Mouse (Mus musculus) spleen, adult 2 months (tissue): Measurements from ENCODE around the gene Dbndd2. TPM values are rescaled to one million over a fixed set of nuclear protein-coding genes. Genes with fewer than 3 reads are reported as not detected.

Source experiments
- DNase-seq, 2 experiments: peaks; one replicate each; pipeline versions ENCODE4 v3.0.0 to v3.0.0-alpha.2; 2012 to 2021; ENCODE audit warnings: low spot score in 2 of 2, low read depth in 1 of 2
- H3K27ac ChIP-seq: fragments of 200-500 bp; 2 replicates; pipeline ENCODE4 v1.5.1; 2012; ENCODE audit warnings: low read length, inconsistent platforms; ENCODE audit not compliant: insufficient read depth
- H3K27me3 ChIP-seq: fragments of 200-500 bp; 2 replicates; pipeline ENCODE4 v1.6.1; 2012; ENCODE audit warnings: mild to moderate bottlenecking, moderate library complexity, low read length, inconsistent platforms; ENCODE audit not compliant: control insufficient read depth, insufficient read depth
- H3K36me3 ChIP-seq: fragments of 200-500 bp; 2 replicates; pipeline ENCODE4 v1.6.1; 2012; ENCODE audit warnings: mild to moderate bottlenecking, low read length, inconsistent platforms; ENCODE audit not compliant: control insufficient read depth, insufficient read depth
- H3K4me1 ChIP-seq: fragments of 200-500 bp; 2 replicates; pipeline ENCODE4 v1.6.1; 2011; ENCODE audit warnings: inconsistent platforms; ENCODE audit not compliant: control insufficient read depth, insufficient read depth, insufficient read length
- H3K4me3 ChIP-seq: fragments of 200-500 bp; 2 replicates; pipeline ENCODE4 v1.5.1; 2011; ENCODE audit warnings: mild to moderate bottlenecking, inconsistent platforms; ENCODE audit not compliant: insufficient read depth, insufficient read length; ENCODE audit errors: extremely low read depth
- CTCF ChIP-seq: fragments of 200-500 bp; IDR thresholded peaks from 2 replicates; pipeline ENCODE4 v1.5.1; 2011; ENCODE audit warnings: mild to moderate bottlenecking, inconsistent platforms; ENCODE audit not compliant: insufficient read depth, insufficient read length, insufficient replicate concordance; ENCODE audit errors: extremely low read depth
- POLR2A ChIP-seq: fragments of 200-500 bp; IDR thresholded peaks from 2 replicates; pipeline ENCODE4 v1.6.1; 2011; ENCODE audit warnings: low read depth, low read length, inconsistent platforms
- WGBS: fragments of 180-500 bp; shearing (Covaris S2); methylation state at CpG from one replicate; pipeline ENCODE4 v1.1.7; 2018; 5-methylcytosine and 5-hydroxymethylcytosine counted together
- polyA plus RNA-seq: library from polyadenylated mRNA; depleted of rRNA; stranded (reverse); fragments of >200 nt; gene quantifications from 2 replicates; pipeline ENCODE4 v1.2.3, GENCODE M21; 2012

The Dbndd2 gene
- polyA plus RNA-seq, 1 experiment, result 15.6 TPM

DNA sequence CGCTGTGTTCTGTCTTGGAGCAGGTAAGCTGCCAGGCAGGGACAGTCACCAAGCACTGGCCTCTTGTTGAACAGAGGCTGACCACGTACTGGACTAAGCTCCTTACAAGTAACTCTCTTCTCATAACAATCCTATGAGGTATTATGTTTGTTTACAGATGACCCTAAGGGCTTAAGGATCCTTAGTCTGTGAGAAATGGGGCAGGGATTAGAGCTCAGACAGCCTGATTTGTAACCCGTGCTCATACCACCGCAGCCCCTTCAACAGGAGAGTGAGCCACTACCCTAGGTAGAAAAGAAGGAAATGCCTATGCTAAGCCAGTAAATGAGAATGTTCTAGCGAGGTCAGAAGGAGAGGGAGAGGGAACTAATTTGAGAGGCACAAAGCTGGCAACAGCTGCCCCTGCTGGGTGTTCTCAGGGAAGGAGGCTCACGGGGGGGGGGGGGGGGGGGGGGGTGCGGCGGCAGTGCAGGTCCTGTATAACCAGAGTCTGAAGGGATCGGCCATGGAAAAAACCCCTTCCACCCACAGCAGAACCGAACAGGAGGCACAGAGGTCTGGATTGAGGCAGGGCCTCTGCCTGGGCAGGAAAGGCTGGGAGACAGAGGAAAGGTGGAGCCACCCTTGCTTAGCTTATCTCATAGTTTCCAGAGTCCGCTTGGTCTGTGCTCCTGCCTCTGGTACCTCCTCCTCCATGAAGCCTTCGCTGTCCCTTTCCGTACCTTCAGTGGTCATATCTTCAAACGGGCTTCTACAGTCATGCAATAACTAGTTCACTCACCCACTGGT is 26.4 kb downstream of the Dbndd2 start:
- Histone ChIP-seq H3K27me3 (no peaks in the 10 kb centered on the region), H3K36me3 (peaks cover under 1% of the 10 kb centered on the region; the same call in 1 of the 2 replicates), H3K4me3 (no peak overlapping the region), H3K4me1 (no peaks in the 10 kb centered on the region), H3K27ac (no peak overlapping the region)
- WGBS, result 57% methylated on average over 13 of the region's 14 CpGs
- DNase-seq, result no peak
- TF ChIP-seq CTCF (no peak), POLR2A (no peak)

DNA sequence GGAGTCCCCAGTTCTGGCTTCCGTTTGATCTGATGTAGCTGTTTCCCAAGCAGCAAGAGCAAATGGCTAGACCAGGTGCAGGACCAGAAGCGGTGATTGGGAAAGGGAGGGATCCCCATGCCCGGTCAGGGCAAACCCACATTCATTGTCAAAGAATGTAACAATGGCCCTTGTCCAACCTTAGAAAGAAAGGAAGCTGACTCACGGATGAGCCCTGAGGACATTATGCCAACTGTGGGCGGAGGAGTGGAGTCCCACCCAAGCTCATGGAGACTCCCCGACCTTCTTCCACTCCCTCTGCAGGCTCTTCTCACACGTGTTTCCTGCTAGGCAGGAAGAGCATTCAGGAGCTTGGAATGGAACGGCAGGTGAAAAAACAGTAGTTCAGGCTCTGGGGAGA is 27.5 kb downstream of the Dbndd2 start:
- 70% methylated on average over 8 of the region's 8 CpGs for WGBS
- TF ChIP-seq POLR2A (no peak), CTCF (no peak)
- H3K27ac ChIP-seq, result no peak overlapping the region
- no peak overlapping the region for H3K4me3 ChIP-seq
- H3K27me3 ChIP-seq, result no peaks in the 10 kb centered on the region
- H3K4me1 ChIP-seq, result no peaks in the 10 kb centered on the region
- H3K36me3 ChIP-seq, result no peaks in the 10 kb centered on the region
- DNase-seq, result no peak

DNA sequence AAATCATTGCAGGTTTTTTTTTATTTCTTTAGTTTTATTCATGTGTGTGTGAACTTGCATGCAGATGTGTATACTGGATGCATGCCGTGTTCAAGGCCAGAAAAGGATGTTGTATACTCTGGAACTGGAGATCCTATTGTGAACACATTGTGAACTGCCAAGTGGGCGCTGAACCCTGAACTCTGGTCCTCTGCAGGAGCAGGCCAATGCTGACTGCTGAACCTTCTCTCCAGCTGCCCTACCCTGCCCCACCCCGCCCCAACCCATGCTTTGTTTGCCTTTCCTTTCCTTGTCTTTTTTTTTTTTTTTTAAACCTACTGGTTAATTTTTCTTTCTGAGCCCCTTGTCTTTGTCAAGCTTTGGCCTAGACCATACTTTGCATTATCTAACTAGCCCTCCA is 29.0 kb downstream of the Dbndd2 start:
- Histone ChIP-seq H3K4me3 (no peak overlapping the region), H3K36me3 (no peaks in the 10 kb centered on the region), H3K27me3 (no peaks in the 10 kb centered on the region), H3K4me1 (no peaks in the 10 kb centered on the region), H3K27ac (no peak overlapping the region)
- TF ChIP-seq CTCF (no peak), POLR2A (no peak)
- WGBS, result 86% methylated on average over 3 of the region's 3 CpGs
- DNase-seq, result no peak

GRCm38 (mm10) chr2:164515897-164516296 is 30.0 kb downstream of the Dbndd2 start:
- TF ChIP-seq POLR2A, result no peak
- TF ChIP-seq CTCF, result no peak
- Histone ChIP-seq H3K27ac (no peak overlapping the region), H3K4me3 (no peak overlapping the region), H3K4me1 (peaks cover 5% of the 10 kb centered on the region; the same call in 1 of the 2 replicates), H3K36me3 (no peaks in the 10 kb centered on the region), H3K27me3 (no peaks in the 10 kb centered on the region)
- no peak for DNase-seq
- 90% methylated on average over 9 of the region's 9 CpGs for whole genome bisulfite sequencing

- no peak for TF ChIP-seq CTCF
- no peak for TF ChIP-seq POLR2A
- no peaks in the 10 kb centered on the region for H3K36me3 ChIP-seq
- 73% methylated on average over 11 of the region's 11 CpGs for WGBS
- no peak overlapping the region for H3K4me3 ChIP-seq
- H3K4me1 ChIP-seq, result peaks cover 10% of the 10 kb centered on the region; the same call in 1 of the 2 replicates
- DNase-seq, result no peak
- no peaks in the 10 kb centered on the region for H3K27me3 ChIP-seq
- no peak overlapping the region for H3K27ac ChIP-seq
Measured at GRCm38 (mm10) chr2:164516592-164516991, 30.7 kb downstream of the Dbndd2 start.

GRCm38 (mm10) chr2:164517485-164518221 is 31.7 kb downstream of the Dbndd2 start:
- Histone ChIP-seq H3K36me3 (no peaks in the 10 kb centered on the region), H3K4me1 (peaks cover 11% of the 10 kb centered on the region; the same call in 1 of the 2 replicates), H3K27me3 (no peaks in the 10 kb centered on the region), H3K27ac (no peak overlapping the region), H3K4me3 (no peak overlapping the region)
- DNase-seq, result peak; percentile 36 to 63
- TF ChIP-seq POLR2A, result no peak
- TF ChIP-seq CTCF, result peak; percentile 91
- WGBS, result 42% methylated on average over 10 of the region's 10 CpGs
